Mouse (Mus musculus): ENCODE data around the gene Tti1. TPM values are rescaled to one million over a fixed set of nuclear protein-coding genes. Genes with fewer than 3 reads are reported as not detected.
A peak's percentile ranks its signal among the peaks of the same experiment; 100 is the strongest.
"Not testable (repeated sequence)": the region's sequence is repeated elsewhere in the genome, so short reads cannot be mapped to it uniquely, and the experiment has no call there.

Gene Tti1
- polyA plus RNA-seq, 1 experiment from 2014 or later: 13.6 TPM

- WGBS: 74% methylated on average over 8 of the region's 8 CpGs
- Histone ChIP-seq H3K9ac (ENCODE audit: low read depth, low read length) (no peak overlapping the region), H3K27ac (no peak overlapping the region), H3K4me3 (replicated peaks; ENCODE audit: low read depth, low read length) (no peak overlapping the region), H3K9me3 (replicated peaks; ENCODE audit: low read length) (no peaks in the 10 kb centered on the region), H3K4me2 (ENCODE audit: low read length) (no peak overlapping the region), H3K36me3 (ENCODE audit: insufficient read depth, low read length) (peaks cover 46% of the 10 kb centered on the region), H3K4me1 (replicated peaks; ENCODE audit: insufficient read depth, low read length) (no peaks in the 10 kb centered on the region), H3K27me3 (ENCODE audit: insufficient read depth, low read length) (no peaks in the 10 kb centered on the region)
- no peak for TF ChIP-seq CTCF (IDR thresholded peaks at IDR 0.05; ENCODE audit: low read depth)
- DNase-seq (ENCODE audit: low spot score): no peak
- no peak for ATAC-seq (replicated peaks; ENCODE audit: low FRiP score, low read depth)
Measured at GRCm38 (mm10) chr2:158059666-158060105, 31.5 kb upstream of the Tti1 start.

GRCm38 (mm10) chr2:158058534-158058933 lies 30.3 kb upstream of the Tti1 start:
- 82% methylated on average over 10 of the region's 10 CpGs for WGBS
- Histone ChIP-seq H3K9ac (ENCODE audit: low read depth, low read length) (no peak overlapping the region), H3K27ac (no peak overlapping the region), H3K9me3 (replicated peaks; ENCODE audit: low read length) (no peaks in the 10 kb centered on the region), H3K4me2 (ENCODE audit: low read length) (no peak overlapping the region), H3K27me3 (ENCODE audit: insufficient read depth, low read length) (no peaks in the 10 kb centered on the region), H3K4me3 (replicated peaks; ENCODE audit: low read depth, low read length) (no peak overlapping the region), H3K36me3 (ENCODE audit: insufficient read depth, low read length) (peaks cover 46% of the 10 kb centered on the region), H3K4me1 (replicated peaks; ENCODE audit: insufficient read depth, low read length) (no peaks in the 10 kb centered on the region)
- ATAC-seq (replicated peaks; ENCODE audit: low FRiP score, low read depth): no peak
- TF ChIP-seq CTCF (IDR thresholded peaks at IDR 0.05; ENCODE audit: low read depth): no peak
- no peak for DNase-seq (ENCODE audit: low spot score)

GRCm38 (mm10) chr2:158057030-158057429 lies 28.8 kb upstream of the Tti1 start:
- no peak overlapping the region for H3K4me2 ChIP-seq (ENCODE audit: low read length)
- no peak overlapping the region for H3K4me3 ChIP-seq (replicated peaks; ENCODE audit: low read depth, low read length)
- no peak overlapping the region for H3K27ac ChIP-seq
- H3K9me3 ChIP-seq (replicated peaks; ENCODE audit: low read length): no peaks in the 10 kb centered on the region
- H3K9ac ChIP-seq (ENCODE audit: low read depth, low read length): no peak overlapping the region
- no peak for DNase-seq (ENCODE audit: low spot score)
- H3K36me3 ChIP-seq (ENCODE audit: insufficient read depth, low read length): peaks cover 41% of the 10 kb centered on the region
- H3K4me1 ChIP-seq (replicated peaks; ENCODE audit: insufficient read depth, low read length): no peaks in the 10 kb centered on the region
- TF ChIP-seq CTCF (IDR thresholded peaks at IDR 0.05; ENCODE audit: low read depth): no peak
- ATAC-seq (replicated peaks; ENCODE audit: low FRiP score, low read depth): no peak
- 95% methylated on average over 3 of the region's 3 CpGs for WGBS
- no peaks in the 10 kb centered on the region for H3K27me3 ChIP-seq (ENCODE audit: insufficient read depth, low read length)

DNA sequence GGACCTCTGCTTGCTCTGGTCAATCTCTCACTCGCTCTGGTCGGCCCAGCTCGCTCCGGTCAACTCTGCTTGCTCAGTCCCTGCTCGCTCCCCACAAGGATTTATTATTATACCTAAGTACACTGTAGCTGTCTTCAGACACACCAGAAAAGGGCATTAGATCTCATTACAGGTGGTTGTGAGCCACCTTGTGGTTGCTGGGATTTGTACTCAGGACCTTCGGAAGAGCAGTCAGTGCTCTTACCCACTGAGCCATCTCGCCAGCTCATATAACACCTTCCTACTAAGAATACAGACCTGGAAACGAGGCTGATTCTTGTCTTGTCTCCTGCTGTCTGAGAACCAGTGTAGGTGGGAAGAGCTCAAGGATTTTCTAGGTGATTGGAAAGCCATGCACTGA lies 27.1 kb upstream of the Tti1 start:
- H3K36me3 ChIP-seq (ENCODE audit: insufficient read depth, low read length): peaks cover 31% of the 10 kb centered on the region
- 83% methylated on average over 8 of the region's 8 CpGs for WGBS

GRCm38 (mm10) chr2:158054596-158054995 lies 26.4 kb upstream of the Tti1 start:
- ATAC-seq (replicated peaks; ENCODE audit: low FRiP score, low read depth) (no peak), DNase-seq (ENCODE audit: low spot score) (no peak)
- Histone ChIP-seq H3K27ac (no peak overlapping the region), H3K36me3 (ENCODE audit: insufficient read depth, low read length) (peaks cover 28% of the 10 kb centered on the region), H3K4me1 (replicated peaks; ENCODE audit: insufficient read depth, low read length) (no peaks in the 10 kb centered on the region), H3K27me3 (ENCODE audit: insufficient read depth, low read length) (no peaks in the 10 kb centered on the region), H3K4me3 (replicated peaks; ENCODE audit: low read depth, low read length) (no peak overlapping the region), H3K9me3 (replicated peaks; ENCODE audit: low read length) (no peaks in the 10 kb centered on the region), H3K4me2 (ENCODE audit: low read length) (no peak overlapping the region), H3K9ac (ENCODE audit: low read depth, low read length) (no peak overlapping the region)
- no peak for TF ChIP-seq CTCF (IDR thresholded peaks at IDR 0.05; ENCODE audit: low read depth)
- WGBS: 90% methylated on average over 3 of the region's 3 CpGs

More for the DNA sequence above, 27.1 kb upstream of the Tti1 start:
- TF ChIP-seq CTCF (IDR thresholded peaks at IDR 0.05; ENCODE audit: low read depth): 0 out of 2 replicates have a peak, but pooled peaks have one; percentile 19
- H3K27me3 ChIP-seq (ENCODE audit: insufficient read depth, low read length); H3K4me1 ChIP-seq (replicated peaks; ENCODE audit: insufficient read depth, low read length); H3K27ac ChIP-seq; ATAC-seq (replicated peaks; ENCODE audit: low FRiP score, low read depth); DNase-seq (ENCODE audit: low spot score); H3K4me2 ChIP-seq (ENCODE audit: low read length); H3K9me3 ChIP-seq (replicated peaks; ENCODE audit: low read length); H3K9ac ChIP-seq (ENCODE audit: low read depth, low read length); H3K4me3 ChIP-seq (replicated peaks; ENCODE audit: low read depth, low read length): not testable (repeated sequence)

DNA sequence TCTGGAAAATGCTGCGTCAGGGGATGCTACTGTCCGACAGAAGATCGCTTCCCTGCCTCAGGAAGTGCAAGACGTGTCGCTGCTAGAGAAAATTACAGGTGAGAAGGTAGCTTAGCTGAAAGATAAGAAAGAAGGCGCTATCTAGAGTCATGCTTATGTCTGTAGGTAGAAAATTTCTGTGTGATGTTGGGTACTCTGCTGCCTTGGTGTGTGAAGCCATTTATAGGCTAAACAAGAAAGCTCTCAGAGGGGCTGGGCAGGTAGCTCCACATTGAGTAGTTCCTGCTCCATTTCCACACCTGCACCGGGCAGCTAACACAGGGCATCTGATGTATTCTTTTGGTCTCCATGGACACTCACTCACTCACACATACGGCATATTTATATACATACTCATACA lies 21.9 kb upstream of the Tti1 start:
- WGBS: 95% methylated on average over 8 of the region's 8 CpGs
- Histone ChIP-seq H3K36me3 (ENCODE audit: insufficient read depth, low read length) (peaks cover 23% of the 10 kb centered on the region), H3K27me3 (ENCODE audit: insufficient read depth, low read length) (no peaks in the 10 kb centered on the region), H3K4me2 (ENCODE audit: low read length) (no peak overlapping the region), H3K4me3 (replicated peaks; ENCODE audit: low read depth, low read length) (no peak overlapping the region), H3K9ac (ENCODE audit: low read depth, low read length) (no peak overlapping the region), H3K9me3 (replicated peaks; ENCODE audit: low read length) (no peaks in the 10 kb centered on the region), H3K4me1 (replicated peaks; ENCODE audit: insufficient read depth, low read length) (no peaks in the 10 kb centered on the region), H3K27ac (no peak overlapping the region)
- DNase-seq (ENCODE audit: low spot score) (no peak), ATAC-seq (replicated peaks; ENCODE audit: low FRiP score, low read depth) (no peak)
- TF ChIP-seq CTCF (IDR thresholded peaks at IDR 0.05; ENCODE audit: low read depth): no peak

DNA sequence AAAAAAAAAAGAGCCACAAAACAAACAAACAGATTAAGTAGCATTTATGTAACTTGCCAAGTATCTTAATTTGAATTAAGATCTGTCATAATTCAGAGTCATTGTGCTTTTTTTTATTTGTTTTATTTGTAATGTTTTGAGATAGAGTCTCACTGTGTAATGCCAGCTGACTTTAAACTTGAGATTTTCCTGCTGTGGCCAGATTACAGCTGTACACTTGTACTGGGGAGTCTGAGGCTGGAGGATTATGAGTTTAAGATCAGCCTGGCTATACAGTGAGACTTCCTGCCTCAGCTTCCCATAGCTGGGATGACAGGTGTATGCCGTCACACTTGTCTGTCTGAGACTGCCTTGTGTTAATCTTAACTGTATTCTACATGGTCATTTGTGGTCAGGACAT lies 20.5 kb upstream of the Tti1 start:
- no peaks in the 10 kb centered on the region for H3K4me1 ChIP-seq (replicated peaks; ENCODE audit: insufficient read depth, low read length)
- no peaks in the 10 kb centered on the region for H3K9me3 ChIP-seq (replicated peaks; ENCODE audit: low read length)
- H3K9ac ChIP-seq (ENCODE audit: low read depth, low read length): no peak overlapping the region
- H3K27me3 ChIP-seq (ENCODE audit: insufficient read depth, low read length): no peaks in the 10 kb centered on the region
- no peak overlapping the region for H3K27ac ChIP-seq
- no peak overlapping the region for H3K4me3 ChIP-seq (replicated peaks; ENCODE audit: low read depth, low read length)
- 94% methylated on average over 1 of the region's 1 CpGs for whole genome bisulfite sequencing
- DNase-seq (ENCODE audit: low spot score) (peak; percentile 65), ATAC-seq (replicated peaks; ENCODE audit: low FRiP score, low read depth) (no peak)
- no peak overlapping the region for H3K4me2 ChIP-seq (ENCODE audit: low read length)
- peaks cover 35% of the 10 kb centered on the region for H3K36me3 ChIP-seq (ENCODE audit: insufficient read depth, low read length)
- TF ChIP-seq CTCF (IDR thresholded peaks at IDR 0.05; ENCODE audit: low read depth): no peak

Data from kidney, postnatal 0 days (tissue).